Mouse (Mus musculus) fat pad, adult 2 months (tissue): ENCODE measurements at regions not wholly inside any gene's neighbourhood (a gene's known extent, or its start where the extent isn't known, plus 50 kb on each side); places are given as distances from the start of the nearest gene placed in this dataset.
"Not testable (repeated sequence)": the region's sequence is repeated elsewhere in the genome, so short reads cannot be mapped to it uniquely, and the experiment has no call there.

Experiments
- DNase-seq: peaks from one replicate; pipeline ENCODE4 v3.0.0-alpha.2; 2011; ENCODE audit warnings: low read depth, low spot score; ENCODE audit errors: extremely low read depth

DNA sequence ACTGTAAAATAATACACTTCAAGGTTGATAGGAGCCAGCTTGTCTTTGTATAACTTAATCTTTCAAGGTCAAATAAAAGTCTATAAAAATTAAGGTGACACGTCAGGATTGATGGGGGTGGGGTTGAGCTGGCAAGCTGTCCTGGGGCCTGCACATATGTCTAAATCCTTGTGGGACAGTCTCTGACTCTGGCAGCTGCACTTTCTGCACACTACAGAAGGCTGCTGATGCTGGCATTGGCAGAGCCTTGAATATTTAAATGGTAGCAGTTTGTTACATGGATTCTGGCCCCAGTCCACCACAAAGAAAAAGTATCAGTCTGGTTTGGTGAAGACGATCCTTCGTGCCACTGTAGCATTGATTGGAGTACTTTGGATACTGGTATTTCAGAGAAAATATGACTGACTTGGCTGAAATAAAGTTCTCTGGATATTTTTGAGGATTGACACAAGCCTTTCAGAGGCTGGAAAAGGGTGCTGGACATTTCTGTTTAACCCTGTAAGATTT, 3648.0 kb downstream of the 9330182O14Rik start:
- DNase-seq: not testable (repeated sequence)

DNA sequence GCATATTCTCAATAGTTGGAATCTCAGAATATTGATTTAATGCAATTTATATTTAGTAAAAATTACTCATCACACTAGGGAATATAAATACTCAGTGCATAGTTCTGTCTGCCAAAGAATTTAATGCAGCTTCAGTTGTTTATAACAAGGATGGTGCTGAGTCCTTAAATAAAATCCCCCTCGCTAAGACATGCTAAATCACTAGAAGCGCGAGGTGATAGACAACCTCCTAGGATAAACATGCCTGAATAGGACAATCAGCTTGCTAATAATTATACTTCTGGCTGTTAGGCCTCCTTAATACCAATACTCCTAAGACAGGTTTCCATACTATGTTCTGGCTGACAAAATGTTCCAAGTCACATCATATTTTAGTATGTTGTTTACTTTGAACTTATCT, 3650.0 kb downstream of the 9330182O14Rik start:
- DNase-seq: no peak

DNA sequence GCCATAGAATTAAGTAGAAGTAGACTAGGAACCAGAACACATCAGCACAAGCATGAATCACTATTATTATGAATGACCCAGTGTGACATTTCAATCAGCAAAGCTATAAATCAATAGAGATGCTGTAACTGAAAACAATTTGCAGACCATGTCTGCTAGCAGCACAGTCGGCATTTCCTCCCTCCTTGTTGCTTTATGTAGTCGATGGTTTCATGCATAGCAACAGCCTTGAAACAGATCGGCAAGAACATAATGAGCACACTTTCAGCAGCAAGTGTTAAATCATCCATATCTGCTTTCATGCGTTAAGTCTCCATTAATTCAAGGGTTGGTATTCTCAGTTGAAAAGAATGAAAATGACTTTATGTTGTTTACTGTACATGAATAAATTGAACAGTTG, 3669.2 kb downstream of the 9330182O14Rik start:
- no peak for DNase-seq
